Mouse (Mus musculus): Measurements from ENCODE around the gene Itga9.

The Itga9 gene

DNA sequence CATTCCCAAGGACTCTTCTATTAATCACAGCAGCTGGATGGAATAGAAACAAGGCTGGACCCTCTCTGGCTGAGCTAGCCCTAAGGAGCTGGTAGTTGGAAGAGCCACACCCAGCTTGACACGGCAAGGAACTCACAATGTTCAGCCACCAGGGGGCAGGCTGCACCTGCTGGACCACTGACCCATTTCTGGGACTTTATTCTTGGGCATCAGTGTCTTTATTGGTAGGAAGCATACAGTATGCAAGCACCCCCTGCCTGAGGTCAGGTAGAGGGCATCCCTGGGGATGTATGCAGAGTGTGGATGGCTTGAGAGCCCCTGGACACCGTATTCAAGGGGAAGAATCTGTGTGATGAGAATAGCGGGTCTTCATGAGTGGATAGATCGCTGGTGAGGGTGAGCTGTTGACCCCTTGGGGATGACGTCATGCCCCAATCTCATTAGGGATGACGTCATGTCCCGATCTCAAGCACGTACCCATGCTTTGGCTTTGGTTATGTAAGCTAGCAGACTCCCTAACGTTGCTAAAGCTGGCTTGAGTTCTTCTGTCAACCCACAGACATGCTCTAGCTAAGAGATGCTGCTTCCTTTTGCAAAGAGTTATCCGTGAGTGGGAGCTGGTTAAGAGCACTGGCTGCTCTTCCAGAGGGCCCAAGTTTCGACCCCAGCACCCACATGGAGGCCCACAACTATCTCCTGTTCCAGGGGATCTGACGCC is 314.5 kb downstream of the Itga9 start:
- 22% methylated on average over 12 of the region's 12 CpGs for WGBS

DNA sequence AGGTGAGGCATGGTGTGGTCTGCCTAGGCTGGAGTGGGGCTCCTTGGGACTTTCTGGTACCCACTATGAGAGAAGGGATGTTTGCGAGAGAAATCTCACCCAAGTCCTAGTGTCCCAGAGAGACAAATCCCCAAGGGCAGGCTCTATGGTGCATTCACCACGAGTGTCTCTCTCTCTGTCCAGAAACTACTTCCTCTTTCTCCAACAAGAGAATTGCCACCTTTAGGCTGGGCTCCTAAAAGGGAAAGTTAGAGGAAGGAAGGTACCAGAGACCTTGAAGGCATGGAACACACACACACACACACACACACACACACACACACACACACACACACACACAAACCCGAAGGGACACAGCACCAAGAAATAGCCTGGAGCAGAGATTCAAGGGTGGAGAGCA is 315.4 kb downstream of the Itga9 start:
- WGBS, result 52% methylated on average over 3 of the region's 3 CpGs

DNA sequence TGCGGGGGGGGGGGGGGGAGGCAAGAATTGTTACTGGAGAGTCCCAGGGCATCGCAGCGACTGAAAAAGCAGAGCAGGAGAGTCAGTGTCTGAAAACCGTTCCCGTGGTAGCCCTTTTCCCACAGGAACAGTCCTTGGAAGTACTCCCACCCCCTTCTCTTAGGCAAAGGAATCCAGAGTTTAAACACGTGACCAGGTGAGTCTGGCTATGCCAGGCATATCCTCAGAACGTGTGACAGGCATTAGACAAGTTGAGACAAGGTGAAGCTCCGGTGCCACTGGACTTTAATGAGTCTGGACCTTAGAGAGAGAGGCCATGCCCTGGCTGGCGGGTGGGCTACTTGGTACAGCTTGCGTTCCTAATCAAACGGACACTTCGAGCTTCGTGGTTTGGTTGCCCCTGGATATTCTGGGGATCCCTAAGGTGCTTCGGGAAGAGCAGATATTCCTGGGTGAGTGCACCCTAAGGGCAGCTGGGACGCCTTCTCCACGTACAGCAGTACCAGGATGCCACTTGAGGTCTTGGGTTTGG is 318.1 kb downstream of the Itga9 start:
- 41% methylated on average over 16 of the region's 16 CpGs for WGBS

DNA sequence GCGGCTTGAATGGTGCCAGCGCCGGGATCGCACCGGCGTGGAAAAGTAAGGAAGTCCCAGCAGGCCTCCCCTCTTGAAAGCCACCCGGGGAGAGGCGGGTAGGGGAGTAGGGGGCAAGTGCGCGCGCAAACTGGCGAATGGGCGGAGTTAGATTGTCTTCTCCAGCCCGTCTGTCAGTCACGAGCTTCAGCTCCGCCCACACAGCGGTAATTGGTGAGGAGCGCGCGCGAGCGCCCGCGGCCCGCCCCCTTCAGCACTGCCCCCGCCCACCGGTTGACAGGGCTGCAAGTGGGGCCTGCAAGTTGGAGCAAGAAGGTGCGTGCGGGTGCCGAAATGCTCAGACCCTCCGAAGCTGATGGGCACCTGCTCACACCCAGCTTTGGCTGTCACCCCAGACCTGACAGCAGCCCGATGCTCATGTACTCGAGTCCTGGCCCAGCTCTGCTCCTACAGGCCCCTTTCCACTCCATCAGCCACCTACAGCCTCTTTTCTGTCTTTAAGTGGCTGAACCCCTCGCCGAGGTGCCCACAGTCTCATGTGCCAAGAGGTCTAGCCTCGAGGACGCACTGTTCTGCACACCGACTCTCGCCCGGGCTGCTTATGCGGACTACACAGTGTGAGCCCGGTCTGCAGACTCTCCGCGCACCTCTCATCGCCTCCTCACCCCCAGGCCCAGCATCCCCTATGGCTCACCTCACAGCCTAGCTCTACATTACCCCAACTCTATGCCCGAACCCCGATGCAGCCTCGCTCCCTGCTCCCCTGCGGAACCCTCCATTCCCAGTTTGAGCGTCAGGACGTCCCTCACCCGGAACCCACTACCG is 319.0 kb downstream of the Itga9 start:
- WGBS, result under 1% methylated on average over 53 of the region's 53 CpGs

DNA sequence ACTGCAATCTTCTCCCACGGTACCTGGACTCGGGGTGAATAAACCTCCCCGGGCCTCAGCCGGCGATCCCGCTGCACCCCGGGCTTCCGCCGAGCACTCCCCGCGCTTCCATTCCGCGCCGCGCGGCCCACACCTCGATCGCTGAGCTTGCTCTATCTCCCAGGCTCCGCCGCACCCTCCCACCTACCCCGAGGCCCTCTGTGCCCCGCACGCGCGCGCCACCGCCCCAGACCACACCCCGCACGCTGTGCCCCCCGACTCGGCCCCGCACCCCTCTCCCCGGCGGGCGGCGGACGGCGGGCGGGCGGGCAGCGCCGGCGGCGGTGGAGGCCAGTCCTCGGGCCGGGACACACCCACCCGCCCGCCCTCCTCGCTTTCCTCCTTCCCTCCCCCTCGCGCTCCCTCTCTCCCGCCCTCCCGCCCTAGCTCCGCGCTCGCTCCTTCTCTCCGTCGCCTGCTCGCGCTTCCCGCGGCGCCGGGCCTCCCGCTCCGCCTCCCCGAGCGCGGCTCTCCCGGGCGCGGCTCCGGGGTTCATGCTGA is 319.7 kb downstream of the Itga9 start, which contains the start of gene Ctdspl:
Gene Ctdspl, plus strand, starts transcription at position 343 of the 540 bp plus-strand sequence.
- WGBS, result under 1% methylated on average over 63 of the region's 73 CpGs

DNA sequence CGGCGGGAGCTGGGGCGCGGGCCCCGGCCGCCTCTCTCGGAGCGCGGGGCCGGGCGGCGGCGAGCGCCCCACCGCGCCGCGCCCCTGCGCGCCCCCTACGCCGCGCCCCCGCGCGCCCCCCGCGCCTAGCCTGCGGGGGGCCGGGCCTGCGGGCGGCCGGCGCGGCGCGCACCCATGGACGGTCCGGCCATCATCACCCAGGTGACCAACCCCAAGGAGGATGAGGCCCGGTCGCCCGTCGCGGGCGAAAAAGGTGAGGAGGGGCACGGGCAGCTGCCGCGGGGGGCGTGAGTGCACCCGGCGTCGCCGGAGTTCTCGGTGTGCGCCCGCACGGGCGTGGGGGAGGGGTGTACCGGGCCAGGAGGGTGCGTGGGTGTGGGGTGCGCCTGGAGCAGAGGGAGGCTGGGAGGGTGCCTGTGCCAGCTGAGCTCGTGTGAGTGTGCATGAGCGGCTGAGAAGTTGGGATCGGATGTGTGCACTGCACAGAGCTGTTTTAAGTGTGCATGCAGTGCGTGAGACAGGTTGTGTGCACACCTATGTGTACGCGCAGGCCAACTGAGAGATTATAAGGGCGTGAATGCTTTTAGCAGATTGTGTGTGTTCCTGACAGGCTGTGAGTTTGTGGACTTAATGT is 320.3 kb downstream of the Itga9 start:
- 2% methylated on average over 68 of the region's 68 CpGs for WGBS

DNA sequence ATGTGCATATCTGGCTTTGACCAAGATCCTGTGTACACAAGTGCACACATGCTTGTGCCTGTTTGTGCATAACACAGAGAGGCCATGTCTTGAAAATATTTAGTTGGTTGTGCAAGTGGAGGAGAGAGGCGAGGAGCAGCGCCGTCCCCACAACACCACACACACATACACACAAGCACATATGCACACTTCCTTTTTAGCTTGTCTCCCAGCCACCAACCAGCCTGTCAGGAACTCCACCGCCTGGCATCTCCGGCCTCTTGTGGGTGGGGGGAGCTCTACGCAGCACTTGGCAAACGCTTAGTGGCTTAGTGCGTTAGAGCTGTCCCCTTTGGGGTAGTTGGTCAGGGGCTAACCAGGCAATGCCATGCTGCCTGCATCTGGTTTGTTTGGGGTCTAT is 321.0 kb downstream of the Itga9 start:
- WGBS, result 8% methylated on average over 8 of the region's 8 CpGs

DNA sequence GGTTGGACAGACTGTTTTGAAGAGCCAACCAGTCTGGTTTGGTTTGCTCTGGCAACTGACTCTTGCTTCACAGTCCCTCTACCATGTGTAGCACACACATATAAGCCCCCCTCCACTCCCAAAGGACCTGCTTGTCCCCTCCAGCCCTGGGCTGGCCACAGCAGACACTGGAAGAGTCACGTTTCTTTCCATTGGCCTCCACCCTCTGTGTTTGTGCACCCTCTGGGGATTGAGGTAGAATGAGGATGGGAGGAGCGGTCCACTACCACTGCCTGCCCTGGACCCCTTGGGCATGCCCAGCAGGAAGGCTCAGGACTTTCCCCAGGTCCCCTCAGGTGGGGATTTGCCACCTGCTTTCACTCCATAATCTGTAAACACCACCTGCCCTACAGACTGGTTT is 321.5 kb downstream of the Itga9 start:
- WGBS, result 45% methylated on average over 2 of the region's 2 CpGs

DNA sequence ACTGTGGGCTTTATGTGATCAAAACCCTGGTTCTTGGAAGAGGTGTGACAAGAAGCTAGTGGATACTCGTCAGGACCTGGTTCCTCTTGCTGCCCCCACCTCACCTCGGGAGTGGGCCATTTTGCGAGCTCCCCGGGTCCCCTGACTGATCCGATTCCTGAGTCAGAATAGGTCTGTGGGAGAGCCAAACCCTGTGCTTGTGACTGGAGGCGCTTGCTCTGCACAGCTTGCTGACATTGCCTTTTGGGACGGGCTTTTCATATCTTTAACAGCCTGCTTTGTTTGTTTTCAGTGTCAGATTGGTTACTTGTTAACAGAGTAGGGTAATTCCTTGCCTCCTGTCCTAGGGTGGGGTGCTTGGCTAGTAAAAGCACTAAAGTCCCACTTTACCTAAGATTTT is 322.2 kb downstream of the Itga9 start:
- 31% methylated on average over 7 of the region's 7 CpGs for WGBS

DNA sequence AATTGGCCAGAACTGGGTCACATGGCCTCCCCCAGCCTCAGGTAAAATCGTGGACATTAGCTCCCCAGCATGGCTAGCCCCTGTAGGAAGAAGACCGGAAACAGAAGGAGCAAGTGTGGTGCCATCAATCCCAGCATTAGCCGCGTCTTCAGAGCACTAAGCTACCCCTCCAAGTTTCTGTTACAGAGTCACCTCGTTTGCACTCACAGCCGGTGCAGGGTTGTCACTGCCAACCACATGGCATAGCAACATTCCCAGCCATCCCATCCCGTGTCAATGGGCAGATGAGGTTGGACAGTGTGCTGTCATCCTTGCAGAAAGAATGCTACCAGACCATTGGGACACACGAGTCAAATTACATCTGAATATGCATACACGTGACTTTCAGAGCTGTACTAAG is 324.1 kb downstream of the Itga9 start:
- WGBS, result 61% methylated on average over 9 of the region's 9 CpGs

DNA sequence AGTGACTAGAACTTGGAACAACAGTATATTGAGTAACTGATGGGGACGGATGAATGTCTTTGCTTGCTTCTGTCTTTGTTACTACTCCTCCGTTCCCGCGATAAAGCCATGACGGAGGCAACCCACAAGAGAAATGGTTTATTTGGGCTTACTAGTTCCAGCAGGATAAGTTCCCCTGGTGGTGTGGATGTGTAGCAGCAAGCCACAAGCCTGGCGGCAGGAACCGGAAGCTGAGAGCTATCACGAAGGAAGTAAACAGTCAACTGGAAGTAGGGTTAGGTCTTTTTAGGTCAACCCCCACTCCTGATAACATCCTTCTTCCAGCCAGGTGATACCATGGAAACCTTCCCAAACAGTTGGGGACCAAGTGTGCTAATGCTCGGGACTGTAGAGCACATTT is 327.3 kb downstream of the Itga9 start:
- WGBS, result 84% methylated on average over 9 of the region's 9 CpGs

DNA sequence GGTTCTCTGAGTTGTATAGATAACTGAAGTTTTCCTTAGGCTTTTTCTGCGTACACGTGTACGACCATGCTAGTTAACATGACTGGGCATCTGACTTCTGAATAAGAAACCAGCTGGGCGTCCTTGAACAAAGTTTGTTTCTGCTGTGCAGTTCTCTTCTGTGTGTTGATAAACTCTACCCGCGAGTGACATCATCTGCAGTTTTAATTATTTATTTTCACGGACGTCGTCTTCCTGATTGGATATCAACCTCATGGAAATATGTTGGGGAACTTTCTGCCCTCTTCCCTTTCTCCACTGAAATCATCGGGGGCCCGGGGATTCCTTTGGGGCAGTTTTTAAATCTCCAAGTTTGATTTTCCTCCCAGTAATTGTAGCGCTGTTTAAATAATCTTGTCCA is 327.8 kb downstream of the Itga9 start:
- WGBS, result 88% methylated on average over 12 of the region's 12 CpGs

DNA sequence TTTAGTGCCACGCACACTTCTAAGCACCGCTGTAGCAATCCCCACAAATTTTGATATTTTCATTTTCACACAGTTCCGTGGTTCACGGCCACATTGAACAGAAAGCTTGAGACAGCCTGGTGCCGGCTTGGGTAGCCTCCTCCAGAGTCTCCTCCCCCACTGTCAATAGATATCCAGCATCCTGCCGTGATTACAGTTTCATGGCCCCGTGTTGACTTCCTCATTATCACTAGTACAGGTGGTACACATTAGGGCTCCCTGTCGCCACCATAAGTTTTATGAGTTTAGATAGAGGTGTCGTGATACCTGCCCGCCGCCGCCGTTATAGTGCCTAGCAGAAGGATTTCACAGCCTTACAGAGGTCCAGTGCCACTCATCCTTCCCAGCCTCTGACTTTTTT is 328.6 kb downstream of the Itga9 start:
- 80% methylated on average over 13 of the region's 13 CpGs for WGBS

DNA sequence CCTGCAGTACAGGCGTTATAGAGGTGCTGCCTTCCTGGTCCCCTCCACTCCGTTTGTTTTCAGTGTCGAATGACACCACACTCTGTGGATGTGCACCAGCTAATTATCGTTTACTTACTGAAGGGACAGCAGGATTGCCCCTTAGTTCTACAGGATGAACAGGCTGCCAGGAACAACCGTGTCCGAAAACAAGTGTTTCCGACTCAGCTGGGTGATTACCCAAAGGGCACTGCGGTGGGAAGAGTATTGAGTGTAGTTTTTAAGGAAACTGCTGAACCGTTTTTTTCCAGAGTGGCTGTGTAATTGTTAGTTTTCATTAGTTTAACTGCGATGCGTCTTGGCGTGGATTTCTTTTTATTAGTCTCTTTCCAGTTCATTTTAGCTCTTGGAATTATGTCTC is 329.6 kb downstream of the Itga9 start:
- WGBS, result 53% methylated on average over 12 of the region's 12 CpGs

DNA sequence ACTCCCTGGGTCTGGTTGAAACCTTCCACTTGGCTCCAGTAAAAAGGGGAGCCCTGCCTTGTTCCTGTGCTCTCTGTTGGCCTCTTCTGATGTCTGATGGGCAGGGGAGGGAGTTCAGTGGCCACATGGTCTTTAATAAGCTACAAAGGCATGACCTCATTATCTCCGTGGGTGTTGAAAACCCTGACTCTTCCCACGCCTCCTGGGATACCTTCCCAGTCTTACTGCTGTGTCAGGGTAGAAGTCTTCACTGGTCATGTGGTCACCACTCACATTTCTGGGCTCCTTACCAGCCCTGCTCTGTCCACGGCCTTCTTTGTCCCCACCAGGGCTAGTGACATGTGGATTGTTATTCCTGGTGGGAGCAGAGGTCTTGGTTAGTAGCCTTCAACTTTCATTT is 331.0 kb downstream of the Itga9 start:
- WGBS, result 38% methylated on average over 3 of the region's 3 CpGs

DNA sequence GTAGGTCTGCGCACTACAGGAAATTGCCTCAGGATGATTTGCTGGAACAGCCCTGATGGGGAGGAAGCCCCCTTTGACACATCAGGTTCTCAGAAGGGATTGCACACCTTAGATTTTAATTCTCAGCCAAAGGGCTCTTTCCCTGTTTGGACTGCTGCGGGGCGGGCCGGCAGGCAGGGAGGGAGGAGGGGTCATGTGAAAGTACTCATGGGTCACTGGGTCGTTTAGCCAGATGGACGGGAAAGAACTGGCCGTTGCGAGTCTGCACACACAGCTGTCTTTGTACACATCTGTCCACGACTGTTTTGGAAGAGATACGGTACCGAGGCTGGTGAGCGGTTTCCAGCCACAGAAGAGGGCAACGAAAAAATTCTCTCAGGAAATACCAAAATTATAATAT is 332.9 kb downstream of the Itga9 start:
- WGBS, result 44% methylated on average over 13 of the region's 13 CpGs

DNA sequence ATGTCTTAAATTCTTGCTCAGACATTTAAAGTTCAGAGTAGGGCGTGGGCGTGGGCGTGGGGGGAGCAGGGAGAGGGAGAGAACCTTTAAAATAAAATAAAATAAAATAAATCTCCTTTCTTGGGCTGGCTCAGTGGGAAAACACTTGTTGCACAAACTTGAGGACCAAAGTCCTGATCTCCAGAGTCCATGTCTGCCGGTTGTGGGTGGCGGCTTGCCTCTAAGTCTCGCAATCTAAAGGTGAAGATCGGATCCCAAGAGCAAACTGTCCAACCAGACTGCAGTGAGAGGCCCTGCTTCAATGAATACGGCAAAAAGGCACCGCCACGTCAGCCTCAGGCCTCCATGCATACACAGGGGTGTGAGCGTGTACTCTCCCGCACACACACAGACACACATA is 333.3 kb downstream of the Itga9 start:
- WGBS, result 87% methylated on average over 12 of the region's 12 CpGs

DNA sequence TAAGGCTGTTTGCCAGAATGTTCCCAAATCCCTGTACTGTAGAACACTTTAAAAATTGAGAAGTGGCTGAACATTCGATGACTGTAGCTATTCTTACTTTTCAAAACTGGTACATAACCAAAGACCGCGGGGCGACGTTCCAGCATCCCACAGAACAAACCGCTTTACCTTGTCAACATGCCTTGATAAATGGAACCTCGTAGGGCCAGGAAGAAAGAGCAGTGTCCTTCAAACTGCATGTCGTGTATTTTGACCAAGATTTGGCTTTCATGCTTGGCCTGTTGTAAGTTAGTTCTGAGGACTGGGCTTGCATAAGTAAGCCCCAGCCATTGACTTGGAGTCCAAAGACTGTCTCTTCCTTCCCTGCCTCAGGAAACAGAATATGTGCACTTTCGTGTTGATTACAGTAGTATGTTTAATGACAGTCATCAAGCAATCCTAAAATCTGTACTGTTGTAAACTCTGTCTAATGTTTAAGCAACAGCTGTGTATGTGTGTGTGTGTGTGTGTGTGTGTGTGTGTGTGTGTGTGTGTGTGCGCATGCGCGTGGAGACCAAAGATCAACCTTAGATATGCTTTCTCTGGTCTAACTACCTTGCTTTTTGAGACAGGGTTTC is 334.2 kb downstream of the Itga9 start:
- WGBS, result 66% methylated on average over 12 of the region's 12 CpGs

DNA sequence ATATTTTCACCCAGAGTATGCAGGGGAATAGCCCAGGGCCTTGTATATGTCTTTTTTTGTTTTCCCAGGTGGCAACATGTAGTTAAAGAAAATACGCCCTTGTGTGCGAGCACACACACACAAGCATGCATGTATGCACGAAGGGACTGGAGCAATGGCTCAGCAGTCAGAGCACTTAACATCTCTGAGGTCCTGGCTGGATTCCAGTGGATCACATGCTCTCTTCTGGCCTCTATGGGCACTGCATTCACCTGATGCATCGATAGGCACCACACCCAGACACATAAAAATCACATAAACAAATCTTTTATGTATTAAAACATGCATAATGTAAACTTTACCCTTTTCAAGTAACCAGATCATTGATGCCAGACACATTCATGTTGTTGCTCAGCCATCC is 335.5 kb downstream of the Itga9 start:
- WGBS, result 83% methylated on average over 4 of the region's 4 CpGs

DNA sequence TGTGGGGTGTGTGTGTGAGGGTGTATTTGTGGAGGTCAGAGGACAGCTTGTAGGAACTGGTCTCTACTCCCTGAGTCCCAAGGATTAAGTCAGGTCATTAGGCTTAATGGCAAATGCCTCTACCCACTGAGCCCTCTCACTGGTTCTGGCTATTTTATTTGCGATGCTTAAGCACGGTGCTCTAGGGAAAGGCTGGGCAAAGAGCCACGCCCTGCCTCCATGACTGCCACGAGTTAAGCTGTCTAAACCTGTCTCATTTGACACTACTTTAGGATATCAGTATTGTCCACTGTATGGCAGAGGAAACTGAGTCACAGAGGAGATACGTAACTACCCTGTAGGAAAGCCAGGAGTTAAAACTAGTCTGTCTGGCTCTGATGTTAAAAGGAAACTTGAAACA is 337.5 kb downstream of the Itga9 start:
- 42% methylated on average over 5 of the region's 5 CpGs for WGBS

DNA sequence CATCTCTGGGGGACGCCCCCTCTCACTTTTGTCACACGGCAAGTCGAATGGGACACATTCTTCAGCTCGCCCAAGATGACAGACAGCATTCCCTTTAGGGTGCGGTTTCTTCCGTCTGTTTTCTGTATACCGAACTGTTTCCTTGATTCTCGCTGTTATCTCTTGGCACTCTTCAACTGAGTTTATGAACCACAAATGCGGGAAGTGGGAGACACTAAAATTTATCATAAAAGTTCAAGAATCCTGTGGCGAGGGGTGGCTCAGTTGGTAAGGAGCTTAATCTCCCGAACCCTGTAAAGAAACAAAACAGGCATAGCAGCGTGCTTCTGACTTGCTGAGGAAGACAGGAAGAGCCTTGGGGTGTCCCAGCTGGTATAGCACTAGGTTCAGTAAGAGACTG is 337.9 kb downstream of the Itga9 start:
- WGBS, result 61% methylated on average over 12 of the region's 12 CpGs

DNA sequence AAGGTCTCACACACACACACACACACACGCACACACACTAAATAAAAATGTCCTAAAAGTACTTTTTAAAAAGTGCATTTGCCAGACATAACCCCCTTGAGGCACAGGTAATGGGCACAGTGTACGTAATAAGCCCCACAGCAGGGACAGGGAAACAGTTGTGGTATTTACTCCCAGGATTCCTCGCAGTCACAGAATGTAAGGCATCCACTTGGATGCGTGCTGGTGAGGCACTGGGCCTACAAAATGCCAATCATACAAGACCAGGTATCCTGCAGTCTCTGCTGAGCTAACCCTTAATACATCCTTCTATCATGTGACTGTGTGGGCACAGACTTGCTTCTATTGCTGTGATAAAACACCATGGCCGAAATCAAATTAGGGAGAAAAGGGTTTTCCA is 342.0 kb downstream of the Itga9 start:
- 70% methylated on average over 5 of the region's 5 CpGs for WGBS
